Comparison of ENCODE assay signal across 8 mouse cellular contexts in the genomic region with DNA sequence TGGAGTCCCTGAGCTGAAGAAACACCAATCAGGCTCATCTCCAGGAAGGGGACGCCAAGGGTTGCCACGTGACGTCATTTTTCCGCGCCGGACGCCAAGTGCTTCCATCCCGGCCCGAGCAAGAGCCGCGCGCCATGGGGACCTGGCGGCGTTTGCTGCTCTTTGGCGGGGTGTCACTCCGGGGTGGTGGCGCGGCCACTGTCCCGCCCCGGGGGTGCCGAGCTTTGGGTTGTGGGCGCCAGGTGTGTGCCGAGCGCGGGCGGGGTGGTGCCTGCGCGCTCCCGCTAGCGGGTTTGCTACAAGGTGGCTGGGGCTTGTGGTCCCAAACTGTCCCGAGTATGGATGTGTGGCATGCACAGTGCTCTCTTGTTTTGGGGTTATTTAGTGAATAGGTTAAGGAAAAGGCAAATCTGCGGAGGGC. TPM values are rescaled to one million over a fixed set of nuclear protein-coding genes. Genes with fewer than 3 reads are reported as not detected.
DNase-seq lines count a peak whose midpoint lies in the region; ATAC-seq and TF ChIP-seq lines count a peak whose summit lies in the region.

Gene Nubpl (plus strand): TSS at position 88 of the 421 bp plus-strand sequence.

- H3K4me1 ChIP-seq in forebrain, embryonic 10.5 days: peaks cover 11% of the 10 kb centered on the region
- H3K4me1 ChIP-seq in heart, embryonic 15.5 days (replicated peaks): 0 out of 2 replicates have a peak, but pooled peaks cover 6% of the 10 kb centered on the region
- H3K4me1 ChIP-seq in liver, embryonic 14.5 days (replicated peaks; ENCODE audit: control insufficient read depth in 2 of 2, insufficient read depth in 2 of 2, low read length in 1 of 2): no peaks in the 10 kb centered on the region
- no peaks in the 10 kb centered on the region for H3K4me1 ChIP-seq in neural tube, embryonic 11.5 days (ENCODE audit: control insufficient read depth, insufficient read depth, low read length)
- H3K4me1 ChIP-seq in stomach, postnatal 0 days (replicated peaks; ENCODE audit: control insufficient read depth, insufficient read depth): no peaks in the 10 kb centered on the region

- H3K9me3 ChIP-seq in forebrain, embryonic 10.5 days: no peaks in the 10 kb centered on the region
- no peaks in the 10 kb centered on the region for H3K9me3 ChIP-seq in heart, embryonic 15.5 days (replicated peaks)
- H3K9me3 ChIP-seq in liver, embryonic 14.5 days (ENCODE audit: control insufficient read depth, low read length): no peaks in the 10 kb centered on the region
- no peaks in the 10 kb centered on the region for H3K9me3 ChIP-seq in neural tube, embryonic 11.5 days (ENCODE audit: control insufficient read depth, low read length)
- no peaks in the 10 kb centered on the region for H3K9me3 ChIP-seq in stomach, postnatal 0 days (ENCODE audit: control insufficient read depth, low read length)

- peak within 1 kb of the TSS; percentile 69 for H3K4me2 ChIP-seq in heart, embryonic 15.5 days
- peak within 1 kb of the TSS; percentile 65 for H3K4me2 ChIP-seq in liver, embryonic 14.5 days (ENCODE audit: low read depth)
- H3K4me2 ChIP-seq in neural tube, embryonic 11.5 days (ENCODE audit: low read depth): peak within 1 kb of the TSS; percentile 49
- peak within 1 kb of the TSS; percentile 62 for H3K4me2 ChIP-seq in stomach, postnatal 0 days (replicated peaks; ENCODE audit: low read depth)

- DNase-seq in CD8-positive naive resting alpha-beta T cell, adult 2 months (ENCODE audit: low read depth in 2 of 2, low spot score in 2 of 2): peak; percentile 90 to 95
- DNase-seq in c-Kit-positive CD71-negative TER-119-negative erythroid progenitor cells, embryonic 14.5 days (ENCODE audit: low read depth): peak; percentile 92
- peak; percentile 95 for DNase-seq in forebrain, embryonic 10.5 days (ENCODE audit: extremely low spot score, low spot score)
- peak; percentile 97 to 98 for DNase-seq in kidney, postnatal 25 days
- DNase-seq in liver, embryonic 14.5 days (ENCODE audit: low read depth in 3 of 3, low spot score in 3 of 3): peak; percentile 81 to 85 (median 83)
- DNase-seq in neural tube, embryonic 11.5 days (ENCODE audit: low spot score): peak; percentile 96
- peak; percentile 95 for DNase-seq in stomach, postnatal 0 days (ENCODE audit: low spot score)

- H3K27me3 ChIP-seq in forebrain, embryonic 10.5 days (ENCODE audit: poor library complexity, severe bottlenecking): no peaks in the 10 kb centered on the region
- H3K27me3 ChIP-seq in heart, embryonic 15.5 days: no peaks in the 10 kb centered on the region
- no peaks in the 10 kb centered on the region for H3K27me3 ChIP-seq in liver, embryonic 14.5 days (ENCODE audit: control insufficient read depth, insufficient read depth, low read length)
- H3K27me3 ChIP-seq in neural tube, embryonic 11.5 days (ENCODE audit: control insufficient read depth, insufficient read depth, low read length): no peaks in the 10 kb centered on the region
- no peaks in the 10 kb centered on the region for H3K27me3 ChIP-seq in stomach, postnatal 0 days (ENCODE audit: control insufficient read depth, insufficient read depth, low read length)

- TF ChIP-seq EP300 in liver, embryonic 14.5 days (IDR thresholded peaks at IDR 0.05; ENCODE audit: low read depth): no peak
- TF ChIP-seq EP300 in stomach, postnatal 0 days (optimal IDR thresholded peaks at IDR 0.05): no peak

- no peaks in the 10 kb centered on the region for H3K36me3 ChIP-seq in forebrain, embryonic 10.5 days (replicated peaks)
- H3K36me3 ChIP-seq in heart, embryonic 15.5 days: no peaks in the 10 kb centered on the region
- no peaks in the 10 kb centered on the region for H3K36me3 ChIP-seq in liver, embryonic 14.5 days (replicated peaks; ENCODE audit: control insufficient read depth, insufficient read depth, low read depth)
- H3K36me3 ChIP-seq in neural tube, embryonic 11.5 days (ENCODE audit: control insufficient read depth, insufficient read depth, low read length): no peaks in the 10 kb centered on the region
- no peaks in the 10 kb centered on the region for H3K36me3 ChIP-seq in stomach, postnatal 0 days (ENCODE audit: control insufficient read depth, insufficient read depth, low read length)

- no peak for TF ChIP-seq CTCF in liver, embryonic 14.5 days (IDR thresholded peaks at IDR 0.05; ENCODE audit: low read depth)
- no peak for TF ChIP-seq CTCF in stomach, postnatal 0 days (IDR thresholded peaks at IDR 0.05; ENCODE audit: low read depth)

- H3K9ac ChIP-seq in heart, embryonic 15.5 days: peak within 1 kb of the TSS; percentile 94
- H3K9ac ChIP-seq in liver, embryonic 14.5 days (replicated peaks): peak within 1 kb of the TSS; percentile 70
- peak within 1 kb of the TSS; percentile 89 for H3K9ac ChIP-seq in neural tube, embryonic 11.5 days (ENCODE audit: low read length)
- peak within 1 kb of the TSS; percentile 86 for H3K9ac ChIP-seq in stomach, postnatal 0 days (ENCODE audit: low read length)

- H3K4me3 ChIP-seq in forebrain, embryonic 10.5 days: peak within 1 kb of the TSS; percentile 83
- peak within 1 kb of the TSS; percentile 99 for H3K4me3 ChIP-seq in heart, embryonic 15.5 days
- peak within 1 kb of the TSS; percentile 82 to 87 for H3K4me3 ChIP-seq in liver, embryonic 14.5 days (ENCODE audit: insufficient read depth in 1 of 2, low read depth in 2 of 2, low read length in 2 of 2)
- H3K4me3 ChIP-seq in neural tube, embryonic 11.5 days (ENCODE audit: low read depth, low read length): peak within 1 kb of the TSS; percentile 84
- H3K4me3 ChIP-seq in stomach, postnatal 0 days (ENCODE audit: low read depth, low read length): peak within 1 kb of the TSS; percentile 94

- WGBS in forebrain, embryonic 10.5 days: under 1% methylated on average over 32 of the region's 32 CpGs
- WGBS in heart, embryonic 15.5 days: under 1% methylated on average over 32 of the region's 32 CpGs
- under 1% methylated on average over 32 of the region's 32 CpGs for WGBS in liver, embryonic 14.5 days (ENCODE audit: insufficient replicate concordance)
- WGBS in neural tube, embryonic 11.5 days: under 1% methylated on average over 32 of the region's 32 CpGs
- under 1% methylated on average over 32 of the region's 32 CpGs for WGBS in stomach, postnatal 0 days

- H3K27ac ChIP-seq in forebrain, embryonic 10.5 days: peak within 1 kb of the TSS; percentile 94
- H3K27ac ChIP-seq in heart, embryonic 15.5 days: peak within 1 kb of the TSS; percentile 65
- no peak within 1 kb of the TSS for H3K27ac ChIP-seq in liver, embryonic 14.5 days
- no peak within 1 kb of the TSS for H3K27ac ChIP-seq in neural tube, embryonic 11.5 days (ENCODE audit: low read depth, low read length)
- H3K27ac ChIP-seq in stomach, postnatal 0 days (replicated peaks): no peak within 1 kb of the TSS; the same call in 1 of the 2 replicates

- ATAC-seq in heart, embryonic 15.5 days (replicated peaks; ENCODE audit: insufficient number of reproducible peaks, insufficient read depth, low FRiP score, low read depth): peak; percentile 93
- ATAC-seq in liver, embryonic 14.5 days (ENCODE audit: insufficient read depth): peak; percentile 94
- peak; percentile 97 for ATAC-seq in neural tube, embryonic 11.5 days (ENCODE audit: insufficient read depth, low FRiP score, low TSS enrichment)
- peak; percentile 98 for ATAC-seq in stomach, postnatal 0 days (ENCODE audit: low FRiP score, low TSS enrichment)

RNA-seq across cellular contexts. Expression of gene Nubpl, which starts in this region (rescaled TPM):
- polyA plus RNA-seq in forebrain, embryonic 10.5 days (2016; fragmentation: Nextera tagmentation; extraction: Ambion mirVana): 20.9 and 21.2 TPM in 2 replicates
- polyA plus RNA-seq in heart, embryonic 15.5 days (2015; fragmentation: Nextera tagmentation; extraction: Ambion mirVana): 9.0 and 10.9 TPM in 2 replicates
- polyA plus RNA-seq in liver, embryonic 14.5 days (2012; rRNA removed): 1.1 and 1.9 TPM in 2 replicates
- 4.7 and 5.0 TPM in 2 replicates for polyA plus RNA-seq in liver, embryonic 14.5 days (2014; fragmentation: Nextera tagmentation; extraction: Ambion mirVana)
- 9.5 and 10.2 TPM in 2 replicates for polyA plus RNA-seq in neural tube, embryonic 11.5 days (2014; fragmentation: Nextera tagmentation; extraction: Ambion mirVana)
- polyA plus RNA-seq in stomach, postnatal 0 days (2015; fragmentation: Nextera tagmentation; extraction: Ambion mirVana): 6.1 and 6.6 TPM in 2 replicates

Comparison
In these comparisons a context has a peak if more than half of its experiments do, and no peak if none do; other contexts are left out.
1. H3K27ac ChIP-seq: peak in forebrain, embryonic 10.5 days (single experiment) and heart, embryonic 15.5 days (single experiment); none in liver, embryonic 14.5 days (single experiment), neural tube, embryonic 11.5 days (single experiment) and stomach, postnatal 0 days (single experiment).
2. Peak in every context shown above with its lines, with median percentiles within 50 percentile points of each other: DNase-seq, H3K4me3 ChIP-seq, ATAC-seq, H3K4me2 ChIP-seq and H3K9ac ChIP-seq.